Mouse (Mus musculus) heart, embryonic 15.5 days (tissue): ENCODE data around the gene Cldn7. TPM values are rescaled to one million over a fixed set of nuclear protein-coding genes. Genes with fewer than 3 reads are reported as not detected.

Experiments used
- ATAC-seq: fragments of 200-750 bp; cut with Nextera tagmentation; replicated peaks from 2 replicates; pipeline ENCODE4 v1.8.0; 2017; ENCODE audit warnings: low read depth, moderate TSS enrichment; ENCODE audit not compliant: insufficient number of reproducible peaks, insufficient read depth, low FRiP score
- H3K27ac ChIP-seq: fragments of 300-500 bp; sonication (generic); 2 replicates; pipeline ENCODE4 v1.5.1; 2015; ENCODE audit warnings: mild to moderate bottlenecking, inconsistent platforms
- H3K27me3 ChIP-seq: fragments of 300-500 bp; sonication (generic); 2 replicates; pipeline ENCODE4 v1.6.1; 2015; ENCODE audit warnings: inconsistent platforms
- H3K36me3 ChIP-seq: fragments of 300-500 bp; sonication (generic); 2 replicates; pipeline ENCODE4 v1.6.1; 2015; ENCODE audit warnings: mild to moderate bottlenecking, inconsistent platforms
- H3K4me1 ChIP-seq: fragments of 300-500 bp; sonication (generic); replicated peaks from 2 replicates; pipeline ENCODE4 v1.6.1; 2015; ENCODE audit warnings: inconsistent platforms
- H3K4me2 ChIP-seq: fragments of 300-500 bp; sonication (generic); 2 replicates; pipeline ENCODE4 v1.6.1; 2015; ENCODE audit warnings: inconsistent platforms, mild to moderate bottlenecking, moderate library complexity
- H3K4me3 ChIP-seq: fragments of 300-500 bp; sonication (generic); 2 replicates; pipeline ENCODE4 v1.5.1; 2015; ENCODE audit warnings: mild to moderate bottlenecking, inconsistent platforms
- H3K9ac ChIP-seq: fragments of 300-500 bp; sonication (generic); 2 replicates; pipeline ENCODE4 v1.6.1; 2015; ENCODE audit warnings: mild to moderate bottlenecking, inconsistent platforms
- H3K9me3 ChIP-seq: fragments of 300-500 bp; sonication (generic); replicated peaks from 2 replicates; pipeline ENCODE4 v1.6.1; 2016; ENCODE audit warnings: inconsistent platforms
- WGBS: fragments of 180-500 bp; shearing (Covaris S2); methylation state at CpG from one replicate; pipeline ENCODE4 v1.1.7; 2015; ENCODE audit warnings: mixed read lengths; 5-methylcytosine and 5-hydroxymethylcytosine counted together
- polyA plus RNA-seq: library from polyadenylated mRNA; unstranded; fragments of >200 nt; fragmentation: Nextera tagmentation; extraction: Ambion mirVana; gene quantifications from 2 replicates; pipeline ENCODE4 v1.2.1, GENCODE M21; 2015

Gene Cldn7
- polyA plus RNA-seq, 1 experiment from 2014 or later: 3.8 TPM

DNA sequence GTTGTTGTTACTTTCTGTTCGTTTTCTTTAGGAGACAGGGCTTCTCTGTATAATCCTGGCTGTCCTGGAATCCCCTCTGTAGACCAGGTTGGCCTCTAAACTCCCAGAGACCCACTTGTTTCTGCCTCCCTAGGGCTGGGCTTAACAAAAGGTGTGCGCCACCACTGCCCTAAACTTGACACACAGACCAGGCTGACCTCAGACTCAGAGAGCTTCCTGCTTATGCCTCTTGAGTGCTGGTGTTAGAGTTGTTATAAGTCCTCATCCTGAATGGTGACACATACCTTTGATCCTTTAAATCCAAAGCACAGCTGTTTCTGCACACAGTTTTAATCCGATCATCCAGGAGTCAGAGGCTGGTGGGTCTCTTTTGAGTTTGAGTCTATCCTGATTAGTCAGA, 28.4 kb downstream of the Cldn7 start:
- Histone ChIP-seq H3K9me3 (no peaks in the 10 kb centered on the region), H3K4me3 (peak overlapping the region; percentile 72), H3K9ac (0 out of 2 replicates have a peak overlapping the region, but pooled peaks have one; percentile 81), H3K4me2 (peak overlapping the region; percentile 80), H3K4me1 (peaks cover 34% of the 10 kb centered on the region), H3K36me3 (peaks cover 37% of the 10 kb centered on the region), H3K27ac (no peak overlapping the region), H3K27me3 (no peaks in the 10 kb centered on the region)
- ATAC-seq: no peak
- WGBS: 84% methylated on average over 3 of the region's 3 CpGs

DNA sequence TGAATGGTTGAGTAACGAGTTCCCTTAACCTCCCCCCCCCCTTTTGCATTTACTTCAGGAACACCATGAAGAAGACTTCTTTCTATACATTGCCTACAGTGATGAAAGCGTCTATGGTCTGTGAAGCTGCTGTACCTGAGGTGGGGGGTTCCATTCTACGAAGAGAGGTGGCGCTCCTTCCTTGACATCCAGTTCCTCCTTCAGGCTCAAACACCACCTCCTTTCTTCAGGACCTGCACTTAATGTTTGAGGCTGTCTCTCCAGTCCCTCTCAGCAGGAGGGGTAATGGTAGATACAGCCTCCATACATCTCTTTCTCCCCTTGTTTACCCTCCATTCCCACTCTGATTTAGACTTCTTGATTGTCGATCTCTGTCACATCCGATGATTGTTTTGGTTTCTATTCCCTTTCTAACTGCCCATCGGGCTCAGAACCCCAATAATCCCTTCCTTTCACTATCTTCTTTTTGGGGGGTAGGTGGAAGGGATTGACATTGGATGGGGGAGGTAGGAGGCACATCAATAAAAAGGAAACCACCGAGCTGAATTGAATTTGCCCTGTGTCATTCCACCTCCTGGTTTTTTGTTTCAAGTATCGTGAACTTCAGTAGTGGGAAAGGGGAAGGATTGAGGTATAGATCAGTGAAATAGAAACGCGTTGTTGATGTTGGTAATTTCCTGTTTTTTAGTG, 30.0 kb downstream of the Cldn7 start:
- H3K4me3 ChIP-seq: peak overlapping the region; percentile 96; the same call in 1 of the 2 replicates
- H3K27me3 ChIP-seq: no peaks in the 10 kb centered on the region
- 87% methylated on average over 11 of the region's 11 CpGs for WGBS
- H3K4me2 ChIP-seq: peak overlapping the region; percentile 65
- H3K27ac ChIP-seq: no peak overlapping the region
- H3K9me3 ChIP-seq: no peaks in the 10 kb centered on the region
- H3K4me1 ChIP-seq: peaks cover 44% of the 10 kb centered on the region
- no peak overlapping the region for H3K9ac ChIP-seq
- H3K36me3 ChIP-seq: peaks cover 37% of the 10 kb centered on the region
- no peak for ATAC-seq

DNA sequence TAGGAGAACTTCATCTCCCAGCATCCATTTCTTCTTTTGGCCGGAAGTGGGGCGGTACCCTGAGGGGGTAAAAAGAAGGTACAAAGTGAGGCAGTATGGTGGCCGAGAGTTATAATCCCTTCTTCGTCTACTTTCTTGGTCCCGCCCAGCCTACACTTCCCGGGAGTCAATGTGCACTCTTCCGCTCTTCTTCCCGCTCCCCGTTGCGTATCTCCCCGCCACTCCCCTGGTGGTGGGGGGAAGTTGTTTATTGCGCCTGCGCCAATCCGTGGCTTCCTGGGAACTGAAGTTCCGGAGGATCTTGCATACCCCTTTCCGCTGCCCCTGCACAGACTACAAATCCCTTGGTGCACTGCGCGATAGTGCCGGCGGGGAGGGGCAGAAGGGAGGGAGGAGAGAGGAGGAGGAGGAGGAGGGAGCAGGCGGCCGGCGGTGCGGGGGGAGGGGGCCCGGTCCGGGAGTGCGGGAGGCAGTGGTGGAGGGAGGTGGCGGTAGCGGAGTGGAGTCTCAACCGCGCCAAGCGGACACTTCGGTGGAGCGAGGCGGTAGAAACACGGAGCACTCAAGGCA, 30.9 kb downstream of the Cldn7 start, which contains the start of gene Phf23:
TSS of gene Phf23 (plus strand) at position 387 of the 570 bp plus-strand sequence.
- peak within 1 kb of the TSS; percentile 99 for H3K9ac ChIP-seq
- peaks cover 31% of the 10 kb centered on the region for H3K36me3 ChIP-seq
- H3K9me3 ChIP-seq: no peaks in the 10 kb centered on the region
- H3K4me1 ChIP-seq: peaks cover 40% of the 10 kb centered on the region
- peak within 1 kb of the TSS; percentile 65 for H3K4me2 ChIP-seq
- peak within 1 kb of the TSS; percentile 96 for H3K4me3 ChIP-seq
- under 1% methylated on average over 36 of the region's 36 CpGs for WGBS
- no peaks in the 10 kb centered on the region for H3K27me3 ChIP-seq
- H3K27ac ChIP-seq: peak within 1 kb of the TSS; percentile 99
- ATAC-seq: peak; percentile 72

DNA sequence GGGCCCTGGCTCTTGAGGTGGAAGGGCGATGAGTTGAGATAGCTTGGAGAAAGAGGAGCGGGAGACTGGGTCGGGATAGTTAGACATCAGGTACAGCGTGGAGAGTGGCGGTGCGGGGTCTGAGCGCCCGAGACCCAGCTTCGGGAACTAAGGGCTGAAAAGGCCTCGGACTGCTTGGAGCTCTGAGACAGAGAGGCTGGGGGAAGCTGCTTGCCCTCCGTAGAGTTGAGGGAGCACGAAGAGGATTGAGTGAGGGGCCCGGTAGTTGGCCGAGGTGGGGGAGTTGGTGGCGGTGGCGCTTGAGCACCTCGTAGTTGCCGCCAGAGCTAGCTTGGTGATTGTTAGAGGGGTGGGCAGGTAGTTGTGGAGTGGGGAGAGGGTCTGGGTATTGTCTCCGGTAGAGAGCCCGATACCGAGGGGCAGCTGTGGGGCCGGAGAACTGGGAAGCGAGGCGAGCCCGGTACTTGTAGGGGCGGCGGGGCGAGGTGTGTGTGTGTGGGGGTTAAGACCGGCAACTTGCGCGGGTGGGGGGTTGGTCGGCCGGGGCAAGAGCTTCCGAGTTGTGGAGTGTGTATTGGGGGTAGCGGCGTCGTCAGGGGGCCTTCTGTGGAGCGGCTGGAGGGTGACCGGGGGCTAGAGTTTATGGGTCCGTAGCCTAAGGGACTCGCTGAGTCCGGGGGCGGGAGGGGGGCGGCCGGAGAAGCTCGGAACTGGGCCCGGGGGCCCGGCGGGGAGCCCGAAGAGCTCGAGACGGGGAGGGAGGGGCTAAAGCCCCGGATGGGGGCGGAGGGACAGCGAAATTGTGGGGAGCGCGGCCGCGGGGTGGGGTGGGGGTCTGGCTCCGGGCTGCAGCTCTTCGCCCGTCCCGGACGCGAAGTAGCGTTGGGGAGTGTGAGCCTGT, 31.8 kb downstream of the Cldn7 start:
- H3K4me1 ChIP-seq: peaks cover 42% of the 10 kb centered on the region
- H3K27ac ChIP-seq: peak overlapping the region; percentile 99
- WGBS: under 1% methylated on average over 66 of the region's 66 CpGs
- no peaks in the 10 kb centered on the region for H3K27me3 ChIP-seq
- peak overlapping the region; percentile 65 for H3K4me2 ChIP-seq
- H3K9me3 ChIP-seq: no peaks in the 10 kb centered on the region
- H3K4me3 ChIP-seq: peak overlapping the region; percentile 96
- H3K9ac ChIP-seq: peak overlapping the region; percentile 99
- H3K36me3 ChIP-seq: peaks cover 31% of the 10 kb centered on the region
- ATAC-seq: peak; percentile 0

DNA sequence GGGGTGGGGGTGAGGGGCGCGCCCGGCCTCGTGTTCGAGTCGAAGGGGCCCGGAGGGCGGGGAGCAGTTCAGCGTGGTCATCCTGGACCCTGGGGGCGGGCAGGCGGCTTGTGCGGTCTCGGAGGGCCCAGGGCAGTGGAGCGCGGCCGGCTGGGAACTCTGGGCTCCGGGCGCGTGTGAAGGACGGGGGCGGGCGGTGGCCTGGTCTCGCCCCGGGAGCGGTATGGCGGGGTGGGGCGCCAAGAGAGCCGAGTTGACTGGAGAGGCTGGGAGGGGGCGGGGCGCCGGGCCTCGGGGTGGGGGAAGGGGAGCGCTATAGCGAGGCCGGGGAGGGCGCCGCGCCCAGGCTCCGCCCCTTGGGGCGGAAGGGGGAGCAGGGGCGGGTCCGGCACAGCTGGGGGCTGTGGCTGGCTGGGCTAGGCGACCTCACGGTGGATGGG, 32.5 kb downstream of the Cldn7 start:
- H3K4me1 ChIP-seq: peaks cover 48% of the 10 kb centered on the region
- peak overlapping the region; percentile 65 for H3K4me2 ChIP-seq
- H3K4me3 ChIP-seq: peak overlapping the region; percentile 96
- H3K9me3 ChIP-seq: no peaks in the 10 kb centered on the region
- H3K27ac ChIP-seq: peak overlapping the region; percentile 99
- H3K9ac ChIP-seq: peak overlapping the region; percentile 99
- H3K36me3 ChIP-seq: peaks cover 31% of the 10 kb centered on the region
- 2% methylated on average over 20 of the region's 44 CpGs for WGBS
- H3K27me3 ChIP-seq: no peaks in the 10 kb centered on the region
- ATAC-seq: peak; percentile 61

DNA sequence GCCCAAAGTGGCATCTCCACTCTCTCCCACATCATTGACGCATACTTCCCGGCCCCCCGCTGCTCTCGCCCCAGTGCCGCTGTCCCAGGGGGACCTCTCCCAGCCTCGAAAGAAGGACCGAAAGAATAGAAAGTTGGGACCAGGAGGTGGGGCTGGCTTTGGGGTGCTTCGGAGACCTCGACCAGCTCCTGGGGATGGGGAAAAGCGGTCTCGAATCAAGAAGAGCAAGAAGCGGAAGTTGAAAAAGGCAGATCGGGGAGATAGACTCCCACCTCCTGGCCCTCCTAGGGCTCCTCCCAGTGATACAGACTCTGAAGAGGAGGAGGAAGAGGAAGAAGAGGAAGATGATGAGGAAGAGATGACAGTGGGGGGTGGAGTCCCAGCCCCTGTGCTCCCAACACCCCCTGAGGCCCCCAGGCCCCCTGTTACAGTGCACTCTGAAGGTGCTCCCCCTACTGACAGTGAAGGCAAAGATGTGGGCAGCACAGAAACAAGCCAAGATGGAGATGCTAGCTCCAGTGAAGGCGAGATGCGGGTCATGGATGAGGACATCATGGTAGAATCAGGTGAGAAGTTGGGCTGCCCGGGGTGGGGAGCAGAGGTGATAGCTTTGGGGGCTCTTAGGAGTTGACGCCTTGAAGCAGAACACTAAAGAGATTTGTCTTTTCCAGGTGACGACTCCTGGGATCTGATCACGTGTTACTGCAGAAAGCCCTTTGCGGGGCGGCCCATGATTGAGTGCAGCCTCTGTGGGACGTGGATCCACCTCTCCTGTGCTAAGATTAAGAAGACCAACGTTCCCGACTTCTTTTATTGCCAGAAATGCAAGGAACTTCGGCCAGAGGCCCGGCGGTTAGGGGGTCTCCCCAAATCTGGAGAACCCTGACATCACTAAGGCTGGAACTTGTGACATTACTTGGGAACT, 34.2 kb downstream of the Cldn7 start:
- H3K9me3 ChIP-seq: no peaks in the 10 kb centered on the region
- H3K4me1 ChIP-seq: peaks cover 56% of the 10 kb centered on the region
- H3K9ac ChIP-seq: no peak overlapping the region
- no peaks in the 10 kb centered on the region for H3K27me3 ChIP-seq
- no peak overlapping the region for H3K27ac ChIP-seq
- ATAC-seq: no peak
- 0 out of 2 replicates have a peak overlapping the region, but pooled peaks have one; percentile 96 for H3K4me3 ChIP-seq
- 88% methylated on average over 27 of the region's 27 CpGs for WGBS
- no peak overlapping the region for H3K4me2 ChIP-seq
- peaks cover 28% of the 10 kb centered on the region for H3K36me3 ChIP-seq

DNA sequence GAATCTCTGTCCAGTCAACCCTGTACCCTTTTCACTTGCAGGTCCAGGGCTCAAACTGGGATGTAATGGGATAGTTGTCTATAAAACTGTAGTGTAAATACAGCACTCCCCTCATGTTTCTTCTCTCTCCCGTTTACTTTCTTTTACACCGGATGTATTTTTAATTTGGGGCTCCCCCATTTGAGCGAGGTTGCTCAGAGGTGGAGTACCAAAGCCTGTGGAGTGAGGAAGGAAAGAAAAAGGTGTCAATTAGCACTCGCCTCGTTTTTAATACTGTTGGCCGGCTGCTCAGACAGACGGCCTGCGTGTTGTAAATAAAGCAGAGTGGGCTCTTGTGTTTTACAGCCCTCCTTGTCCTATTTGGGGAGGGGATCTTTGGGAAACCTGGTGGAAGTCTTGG, 35.1 kb downstream of the Cldn7 start:
- peak overlapping the region; percentile 96 for H3K27ac ChIP-seq
- no peaks in the 10 kb centered on the region for H3K9me3 ChIP-seq
- peaks cover 53% of the 10 kb centered on the region for H3K4me1 ChIP-seq
- WGBS: 80% methylated on average over 8 of the region's 8 CpGs
- H3K9ac ChIP-seq: no peak overlapping the region
- H3K4me3 ChIP-seq: 0 out of 2 replicates have a peak overlapping the region, but pooled peaks have one; percentile 81
- no peak for ATAC-seq
- H3K27me3 ChIP-seq: no peaks in the 10 kb centered on the region
- no peak overlapping the region; the same call in 1 of the 2 replicates for H3K4me2 ChIP-seq
- peaks cover 19% of the 10 kb centered on the region for H3K36me3 ChIP-seq

DNA sequence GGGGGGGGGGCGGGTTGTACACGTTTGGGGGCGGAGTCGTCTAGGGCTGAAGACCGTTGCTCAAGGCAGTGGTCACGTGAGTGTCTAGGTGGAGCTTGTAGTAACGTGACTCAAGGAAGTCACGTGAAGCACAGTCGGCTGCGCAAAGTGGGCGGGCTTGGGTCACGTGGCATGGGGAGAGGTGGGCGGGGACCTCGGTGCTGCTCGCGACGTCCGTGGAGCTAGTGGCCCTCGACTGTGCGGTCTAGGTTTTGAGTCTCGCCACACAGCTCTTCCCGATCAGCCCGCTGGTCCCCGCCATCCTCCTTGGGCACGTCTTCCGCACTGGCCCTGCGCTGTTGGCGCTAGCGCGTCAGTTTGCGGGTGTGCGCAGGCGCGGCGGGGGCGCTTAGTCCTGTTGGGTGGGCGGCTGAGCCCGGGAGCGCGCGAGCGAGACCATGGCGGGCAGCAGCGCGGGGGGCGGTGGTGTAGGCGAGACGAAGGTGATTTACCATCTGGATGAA, 35.9 kb downstream of the Cldn7 start, which contains the start of gene Dvl2:
TSS of gene Dvl2 (plus strand) at position 200 of the 503 bp plus-strand sequence.
- H3K4me2 ChIP-seq: peak within 1 kb of the TSS; percentile 86
- peak within 1 kb of the TSS; percentile 90 for H3K9ac ChIP-seq
- no peaks in the 10 kb centered on the region for H3K27me3 ChIP-seq
- H3K4me1 ChIP-seq: peaks cover 51% of the 10 kb centered on the region
- ATAC-seq: peak; percentile 53
- under 1% methylated on average over 46 of the region's 48 CpGs for WGBS
- H3K4me3 ChIP-seq: peak within 1 kb of the TSS; percentile 81
- peaks cover 23% of the 10 kb centered on the region for H3K36me3 ChIP-seq
- H3K9me3 ChIP-seq: no peaks in the 10 kb centered on the region
- peak within 1 kb of the TSS; percentile 96 for H3K27ac ChIP-seq

DNA sequence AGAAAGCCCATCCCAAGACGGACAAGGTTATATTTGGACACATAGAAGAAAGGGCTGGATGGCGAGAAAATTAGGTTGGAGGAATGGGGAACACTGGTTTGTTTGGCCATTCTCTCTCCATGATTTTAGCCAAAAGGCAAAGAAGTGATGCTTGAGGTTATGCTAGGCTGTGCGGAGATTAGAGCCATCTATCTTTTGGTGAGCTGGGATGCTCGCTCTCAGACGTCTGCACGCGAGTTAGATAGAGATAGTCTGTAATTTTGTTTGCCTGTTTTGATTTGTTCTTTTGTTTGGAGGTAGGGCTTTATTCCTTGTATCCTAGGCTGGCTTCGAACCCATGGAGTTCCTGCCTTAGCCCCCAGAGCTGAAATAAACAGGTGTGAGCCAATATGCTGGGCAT, 36.6 kb downstream of the Cldn7 start:
- Histone ChIP-seq H3K36me3 (peaks cover 30% of the 10 kb centered on the region), H3K4me3 (peak overlapping the region; percentile 81), H3K27ac (peak overlapping the region; percentile 96), H3K4me1 (peaks cover 51% of the 10 kb centered on the region), H3K9ac (peak overlapping the region; percentile 90), H3K27me3 (no peaks in the 10 kb centered on the region), H3K4me2 (peak overlapping the region; percentile 86), H3K9me3 (no peaks in the 10 kb centered on the region)
- no peak for ATAC-seq
- 7% methylated on average over 8 of the region's 8 CpGs for WGBS

DNA sequence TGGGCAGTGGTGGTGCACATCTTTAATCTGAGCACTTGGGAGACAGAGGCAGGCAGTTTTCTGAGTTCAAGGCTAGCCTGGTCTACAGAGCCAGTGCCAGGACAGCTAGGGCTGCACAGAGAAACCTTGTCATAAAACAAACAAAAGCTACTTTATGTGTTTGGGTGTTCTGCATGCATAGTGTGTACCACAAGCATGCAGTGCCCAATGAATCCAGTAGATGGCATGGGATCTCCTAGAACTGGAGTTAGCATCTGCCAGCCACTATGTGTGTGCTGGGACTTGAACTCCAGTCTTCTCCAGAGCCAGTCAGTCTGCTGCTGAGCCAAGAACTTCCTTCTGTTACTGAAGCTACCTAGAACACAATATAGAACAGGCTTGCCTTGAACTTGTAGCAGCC, 37.3 kb downstream of the Cldn7 start:
- Histone ChIP-seq H3K9me3 (no peaks in the 10 kb centered on the region), H3K4me2 (peak overlapping the region; percentile 86), H3K4me1 (peaks cover 51% of the 10 kb centered on the region), H3K27me3 (no peaks in the 10 kb centered on the region), H3K9ac (no peak overlapping the region), H3K4me3 (peak overlapping the region; percentile 81), H3K36me3 (peaks cover 37% of the 10 kb centered on the region), H3K27ac (no peak overlapping the region)
- no peak for ATAC-seq
